ENCODE assay signal across 7 mouse cellular contexts in the genomic region with DNA sequence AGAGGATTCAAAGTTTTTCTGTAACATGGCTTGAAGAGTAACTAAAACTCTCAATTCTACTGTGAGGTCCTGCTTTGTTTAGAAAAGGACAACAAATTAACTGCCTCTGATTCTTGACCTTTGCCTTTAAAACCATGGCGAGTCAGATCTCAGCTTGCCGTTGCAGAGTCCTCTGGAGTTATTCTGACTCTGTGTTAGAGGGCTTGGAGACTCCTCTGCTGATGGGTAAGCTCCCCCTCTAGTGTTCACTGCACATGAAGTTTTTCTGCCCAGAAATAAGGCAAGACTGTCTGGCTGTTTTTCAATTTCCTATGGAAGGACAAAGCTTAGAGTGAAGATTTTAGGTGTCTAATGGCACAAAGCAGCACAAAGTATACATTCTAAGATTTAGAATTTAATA.
A peak's percentile ranks its signal among the peaks of the same experiment; 100 is the strongest.
DNase-seq lines count a peak whose midpoint lies in the region; ATAC-seq and TF ChIP-seq lines count a peak whose summit lies in the region.

No protein-coding gene starts in this region.

- WGBS in liver, postnatal 0 days (ENCODE audit: insufficient replicate concordance) = 12% methylated on average over 2 of the region's 2 CpGs
- WGBS in liver, embryonic 11.5 days = 38% methylated on average over 2 of the region's 2 CpGs
- WGBS in hindbrain, embryonic 10.5 days = 0% methylated on average over 2 of the region's 2 CpGs
- 0% methylated on average over 2 of the region's 2 CpGs for WGBS in midbrain, embryonic 14.5 days

- no peaks in the 10 kb centered on the region for H3K36me3 ChIP-seq in liver, postnatal 0 days (replicated peaks; ENCODE audit: insufficient read depth, low read length)
- H3K36me3 ChIP-seq in liver, embryonic 11.5 days (ENCODE audit: control insufficient read depth, insufficient read depth, low read length) = no peaks in the 10 kb centered on the region
- no peaks in the 10 kb centered on the region for H3K36me3 ChIP-seq in hindbrain, embryonic 10.5 days
- H3K36me3 ChIP-seq in midbrain, embryonic 14.5 days (ENCODE audit: control insufficient read depth, insufficient read depth, low read length) = no peaks in the 10 kb centered on the region

- no peaks in the 10 kb centered on the region for H3K27me3 ChIP-seq in liver, postnatal 0 days (ENCODE audit: insufficient read depth, low read length)
- H3K27me3 ChIP-seq in liver, embryonic 11.5 days (replicated peaks; ENCODE audit: control insufficient read depth, insufficient read depth, low read length) = no peaks in the 10 kb centered on the region
- H3K27me3 ChIP-seq in hindbrain, embryonic 10.5 days (ENCODE audit: insufficient read depth, poor library complexity, severe bottlenecking) = no peaks in the 10 kb centered on the region; the same call in 1 of the 2 replicates
- no peaks in the 10 kb centered on the region for H3K27me3 ChIP-seq in midbrain, embryonic 14.5 days (ENCODE audit: control insufficient read depth, insufficient read depth, low read length)

- ATAC-seq in liver, postnatal 0 days = no peak
- ATAC-seq in liver, embryonic 11.5 days (replicated peaks; ENCODE audit: low FRiP score) = no peak; the same call in 1 of the 2 replicates
- ATAC-seq in midbrain, embryonic 14.5 days (ENCODE audit: low FRiP score, low TSS enrichment) = no peak
- ATAC-seq in CD4-positive, CD25-positive, alpha-beta regulatory T cell, adult 4 months = no peak

- TF ChIP-seq EP300 in liver, postnatal 0 days (IDR thresholded peaks at IDR 0.05; ENCODE audit: low read depth) = no peak

- no peak overlapping the region for H3K9ac ChIP-seq in liver, postnatal 0 days (replicated peaks)
- no peak overlapping the region for H3K9ac ChIP-seq in liver, embryonic 11.5 days (ENCODE audit: low read depth, low read length)
- H3K9ac ChIP-seq in midbrain, embryonic 14.5 days (replicated peaks; ENCODE audit: low read length) = no peak overlapping the region

- H3K9me3 ChIP-seq in liver, postnatal 0 days (ENCODE audit: low read length) = no peaks in the 10 kb centered on the region
- H3K9me3 ChIP-seq in liver, embryonic 11.5 days (ENCODE audit: control insufficient read depth, low read length) = no peaks in the 10 kb centered on the region
- H3K9me3 ChIP-seq in hindbrain, embryonic 10.5 days = no peaks in the 10 kb centered on the region
- no peaks in the 10 kb centered on the region for H3K9me3 ChIP-seq in midbrain, embryonic 14.5 days (ENCODE audit: control insufficient read depth, low read length)

- peak; percentile 23 for TF ChIP-seq CTCF in liver, postnatal 0 days (IDR thresholded peaks at IDR 0.05; ENCODE audit: low read depth)
- peak; percentile 56; the same call in 1 of the 2 replicates for TF ChIP-seq CTCF in brain, embryonic 14.5 days (IDR thresholded peaks at IDR 0.05; ENCODE audit: borderline replicate concordance, extremely low read depth, insufficient read depth, insufficient read length)

- no peak for TF ChIP-seq POLR2A in brain, embryonic 14.5 days (IDR thresholded peaks at IDR 0.05; ENCODE audit: borderline replicate concordance, extremely low read depth, insufficient read depth, insufficient read length, poor library complexity, severe bottlenecking)

- no peak overlapping the region for H3K4me3 ChIP-seq in liver, postnatal 0 days (ENCODE audit: low read depth, low read length)
- H3K4me3 ChIP-seq in liver, embryonic 11.5 days (ENCODE audit: low read depth, low read length) = no peak overlapping the region
- no peak overlapping the region for H3K4me3 ChIP-seq in hindbrain, embryonic 10.5 days
- H3K4me3 ChIP-seq in midbrain, embryonic 14.5 days (replicated peaks; ENCODE audit: low read depth, low read length) = no peak overlapping the region

- H3K4me2 ChIP-seq in liver, postnatal 0 days (ENCODE audit: low read depth, low read length) = no peak overlapping the region
- H3K4me2 ChIP-seq in liver, embryonic 11.5 days = no peak overlapping the region
- no peak overlapping the region for H3K4me2 ChIP-seq in midbrain, embryonic 14.5 days (ENCODE audit: low read length)

- DNase-seq in liver, postnatal 0 days = no peak
- no peak for DNase-seq in liver, embryonic 11.5 days (ENCODE audit: low spot score)
- DNase-seq in brain, embryonic 14.5 days (ENCODE audit: low read depth) = peak; percentile 81
- DNase-seq in hindbrain, embryonic 10.5 days (ENCODE audit: low spot score) = peak; percentile 27
- peak; percentile 76 for DNase-seq in midbrain, embryonic 14.5 days
- no peak for DNase-seq in natural killer cell, adult 2 months (ENCODE audit: low spot score in 2 of 2)

- H3K4me1 ChIP-seq in liver, postnatal 0 days (ENCODE audit: insufficient read depth) = no peaks in the 10 kb centered on the region
- H3K4me1 ChIP-seq in liver, embryonic 11.5 days (replicated peaks; ENCODE audit: control insufficient read depth, insufficient read depth, low read length) = no peaks in the 10 kb centered on the region
- no peaks in the 10 kb centered on the region for H3K4me1 ChIP-seq in hindbrain, embryonic 10.5 days (replicated peaks)
- H3K4me1 ChIP-seq in midbrain, embryonic 14.5 days (ENCODE audit: control insufficient read depth, insufficient read depth, low read length) = no peaks in the 10 kb centered on the region

- H3K27ac ChIP-seq in liver, postnatal 0 days (ENCODE audit: low read depth) = no peak overlapping the region
- no peak overlapping the region for H3K27ac ChIP-seq in liver, embryonic 11.5 days (ENCODE audit: low read depth, low read length)
- H3K27ac ChIP-seq in hindbrain, embryonic 10.5 days = no peak overlapping the region
- H3K27ac ChIP-seq in midbrain, embryonic 14.5 days (replicated peaks; ENCODE audit: low read depth, low read length) = no peak overlapping the region

Comparison
In these comparisons a context has a peak if more than half of its experiments do, and no peak if none do; other contexts are left out.
1. DNase-seq: peak in brain, embryonic 14.5 days (single experiment), hindbrain, embryonic 10.5 days (single experiment) and midbrain, embryonic 14.5 days (single experiment); none in liver, postnatal 0 days (single experiment), liver, embryonic 11.5 days (single experiment) and natural killer cell, adult 2 months (0 of 2).